Comparison of ENCODE assay signal across 15 mouse cellular contexts in the genomic region with DNA sequence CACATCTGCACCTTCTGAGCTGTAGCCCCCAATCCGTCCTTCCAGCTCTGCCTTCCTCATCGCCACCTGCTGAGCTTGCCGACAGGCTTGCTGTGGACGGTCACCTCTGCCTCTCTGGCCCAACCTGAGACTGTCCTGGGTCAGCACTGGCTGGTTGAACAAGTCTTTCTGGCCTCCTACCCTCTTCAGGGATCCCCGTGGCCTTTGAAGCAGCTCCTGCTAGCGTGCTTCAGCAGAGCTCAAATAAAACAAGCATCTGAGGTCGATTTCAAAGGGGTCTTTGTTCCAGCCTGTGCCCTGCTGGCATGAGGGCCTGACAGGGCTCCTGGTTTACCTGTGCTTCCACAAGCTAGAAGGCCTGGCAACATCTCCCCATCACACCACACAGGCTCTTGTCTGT. TPM values are rescaled to one million over a fixed set of nuclear protein-coding genes. Genes with fewer than 3 reads are reported as not detected.
A peak's percentile ranks its signal among the peaks of the same experiment; 100 is the strongest.
DNase-seq lines count a peak whose midpoint lies in the region; ATAC-seq and TF ChIP-seq lines count a peak whose summit lies in the region.
"Had no signal": no experiment of that assay in that cellular context is flagged by ENCODE, and none has a peak within 500 bp of the region (broad histone marks: within the 10 kb centered on the region; RNA-seq: fewer than 3 reads in every experiment).

No protein-coding gene starts in this region.

- H3K27me3 ChIP-seq in embryonic facial prominence, embryonic 15.5 days = no peaks in the 10 kb centered on the region
- H3K27me3 ChIP-seq in hindbrain, embryonic 13.5 days = no peaks in the 10 kb centered on the region
- no peaks in the 10 kb centered on the region for H3K27me3 ChIP-seq in midbrain, embryonic 14.5 days (ENCODE audit: control insufficient read depth, insufficient read depth, low read length)

- 0 out of 2 replicates have a peak overlapping the region, but pooled peaks have one; percentile 32 for H3K27ac ChIP-seq in layer of hippocampus, adult 2 months
- peak overlapping the region; percentile 68; the same call in 1 of the 2 replicates for H3K27ac ChIP-seq in embryonic facial prominence, embryonic 15.5 days (replicated peaks)
- peak overlapping the region; percentile 64 for H3K27ac ChIP-seq in hindbrain, embryonic 13.5 days
- H3K27ac ChIP-seq in midbrain, embryonic 14.5 days (replicated peaks; ENCODE audit: low read depth, low read length) = 0 out of 2 replicates have a peak overlapping the region, but pooled peaks have one; percentile 33

- no peak for ATAC-seq in embryonic facial prominence, embryonic 15.5 days (ENCODE audit: insufficient number of reproducible peaks, low FRiP score, low TSS enrichment, low read depth)
- ATAC-seq in hindbrain, embryonic 13.5 days (ENCODE audit: low FRiP score) = no peak
- ATAC-seq in midbrain, embryonic 14.5 days (ENCODE audit: low FRiP score, low TSS enrichment) = no peak

- 30% methylated on average over 7 of the region's 7 CpGs for WGBS in embryonic facial prominence, embryonic 15.5 days
- WGBS in hindbrain, embryonic 13.5 days = 26% methylated on average over 7 of the region's 7 CpGs
- WGBS in midbrain, embryonic 14.5 days = 28% methylated on average over 7 of the region's 7 CpGs

- no peaks in the 10 kb centered on the region for H3K9me3 ChIP-seq in embryonic facial prominence, embryonic 15.5 days (replicated peaks)
- no peaks in the 10 kb centered on the region for H3K9me3 ChIP-seq in hindbrain, embryonic 13.5 days
- H3K9me3 ChIP-seq in midbrain, embryonic 14.5 days (ENCODE audit: control insufficient read depth, low read length) = no peaks in the 10 kb centered on the region

- no peak overlapping the region for H3K4me2 ChIP-seq in embryonic facial prominence, embryonic 15.5 days (replicated peaks)
- no peak overlapping the region for H3K4me2 ChIP-seq in hindbrain, embryonic 13.5 days
- H3K4me2 ChIP-seq in midbrain, embryonic 14.5 days (ENCODE audit: low read length) = no peak overlapping the region

- no peaks in the 10 kb centered on the region for H3K36me3 ChIP-seq in embryonic facial prominence, embryonic 15.5 days
- H3K36me3 ChIP-seq in hindbrain, embryonic 13.5 days = no peaks in the 10 kb centered on the region
- H3K36me3 ChIP-seq in midbrain, embryonic 14.5 days (ENCODE audit: control insufficient read depth, insufficient read depth, low read length) = no peaks in the 10 kb centered on the region

- TF ChIP-seq CTCF in layer of hippocampus, adult 2 months (conservative IDR thresholded peaks at IDR 0.05) = no peak

- no peak overlapping the region for H3K4me3 ChIP-seq in layer of hippocampus, adult 2 months
- H3K4me3 ChIP-seq in embryonic facial prominence, embryonic 15.5 days (replicated peaks) = no peak overlapping the region
- H3K4me3 ChIP-seq in hindbrain, embryonic 13.5 days = no peak overlapping the region
- no peak overlapping the region for H3K4me3 ChIP-seq in midbrain, embryonic 14.5 days (replicated peaks; ENCODE audit: low read depth, low read length)

- no peak for DNase-seq in layer of hippocampus, adult 2 months (ENCODE audit: low spot score in 2 of 2)
- DNase-seq in layer of hippocampus, adult 9-11 months = no peak
- DNase-seq in midbrain, embryonic 14.5 days = peak; percentile 28
- DNase-seq in cerebellum, postnatal 4 days (ENCODE audit: low spot score in 2 of 2) = no peak
- DNase-seq in cerebellum, adult 11-12 months = no peak
- no peak for DNase-seq in right cerebral cortex, postnatal 10 days (ENCODE audit: low spot score in 2 of 2)
- DNase-seq: adrenal gland, postnatal 36 days; cerebellum, adult 9-10 months; lung, postnatal 36 days had no signal

- no peak overlapping the region for H3K9ac ChIP-seq in embryonic facial prominence, embryonic 15.5 days
- H3K9ac ChIP-seq in hindbrain, embryonic 13.5 days = 0 out of 2 replicates have a peak overlapping the region, but pooled peaks have one; percentile 13
- no peak overlapping the region for H3K9ac ChIP-seq in midbrain, embryonic 14.5 days (replicated peaks; ENCODE audit: low read length)

- peaks cover 27% of the 10 kb centered on the region for H3K4me1 ChIP-seq in embryonic facial prominence, embryonic 15.5 days
- H3K4me1 ChIP-seq in hindbrain, embryonic 13.5 days (replicated peaks) = peaks cover 47% of the 10 kb centered on the region
- peaks cover 18% of the 10 kb centered on the region for H3K4me1 ChIP-seq in midbrain, embryonic 14.5 days (ENCODE audit: control insufficient read depth, insufficient read depth, low read length)

RNA-seq across cellular contexts. Expression of a gene that starts 24.3 kb away (rescaled TPM):
- total RNA-seq in layer of hippocampus, adult 2 months (2021) = 10 to 100 TPM; 32.7 to 35.7 TPM
- 26.0 and 30.3 TPM in 2 replicates for polyA plus RNA-seq in embryonic facial prominence, embryonic 15.5 days (2015; fragmentation: Nextera tagmentation; extraction: Ambion mirVana)
- polyA plus RNA-seq in hindbrain, embryonic 13.5 days (2015; fragmentation: Nextera tagmentation; extraction: Ambion mirVana) = 17.5 and 19.2 TPM in 2 replicates
- polyA plus RNA-seq in midbrain, embryonic 14.5 days (2014; fragmentation: Nextera tagmentation; extraction: Ambion mirVana) = 22.0 and 33.9 TPM in 2 replicates

RNA-seq across cellular contexts. Expression of a gene that starts 39.1 kb away (rescaled TPM):
- 10 to 100 TPM; 72.2 to 74.3 TPM for total RNA-seq in layer of hippocampus, adult 2 months (2021)
- 111 and 125 TPM in 2 replicates for polyA plus RNA-seq in embryonic facial prominence, embryonic 15.5 days (2015; fragmentation: Nextera tagmentation; extraction: Ambion mirVana)
- 72.2 and 78.9 TPM in 2 replicates for polyA plus RNA-seq in hindbrain, embryonic 13.5 days (2015; fragmentation: Nextera tagmentation; extraction: Ambion mirVana)
- polyA plus RNA-seq in midbrain, embryonic 14.5 days (2014; fragmentation: Nextera tagmentation; extraction: Ambion mirVana) = 36.7 and 51.1 TPM in 2 replicates

RNA-seq across cellular contexts. Expression of a gene that starts 45.7 kb away (rescaled TPM):
- not detected for total RNA-seq in layer of hippocampus, adult 2 months (2021)
- polyA plus RNA-seq in embryonic facial prominence, embryonic 15.5 days (2015; fragmentation: Nextera tagmentation; extraction: Ambion mirVana) = not detected in 2 replicates
- polyA plus RNA-seq in hindbrain, embryonic 13.5 days (2015; fragmentation: Nextera tagmentation; extraction: Ambion mirVana) = not detected in 2 replicates
- polyA plus RNA-seq in midbrain, embryonic 14.5 days (2014; fragmentation: Nextera tagmentation; extraction: Ambion mirVana) = not detected in 2 replicates
- total RNA-seq: adrenal gland, postnatal 36 days; neutrophil, adult 5-6 weeks had no signal
- polyA plus RNA-seq: gonadal fat pad, adult 2 months; limb, embryonic 11.5 days; stomach, embryonic 16.5 days had no signal
